Mouse (Mus musculus): ENCODE measurements around the gene Hephl1. TPM values are rescaled to one million over a fixed set of nuclear protein-coding genes. Genes with fewer than 3 reads are reported as not detected.
A peak's percentile ranks its signal among the peaks of the same experiment; 100 is the strongest.

Hephl1 gene
- polyA plus RNA-seq, 1 experiment from 2014 or later, result not detected

- no peak overlapping the region for H3K27ac ChIP-seq (replicated peaks)
- no peak for DNase-seq (ENCODE audit: low spot score)
- 49% methylated on average over 8 of the region's 8 CpGs for whole genome bisulfite sequencing
- H3K4me1 ChIP-seq (replicated peaks; ENCODE audit: control insufficient read depth, insufficient read depth), result no peaks in the 10 kb centered on the region
- H3K4me2 ChIP-seq (replicated peaks; ENCODE audit: low read depth), result no peak overlapping the region
- no peaks in the 10 kb centered on the region for H3K36me3 ChIP-seq (ENCODE audit: control insufficient read depth, insufficient read depth, low read length)
- TF ChIP-seq EP300 (optimal IDR thresholded peaks at IDR 0.05), result no peak
- no peak for TF ChIP-seq CTCF (IDR thresholded peaks at IDR 0.05; ENCODE audit: low read depth)
- no peaks in the 10 kb centered on the region for H3K9me3 ChIP-seq (ENCODE audit: control insufficient read depth, low read length)
- no peak overlapping the region for H3K4me3 ChIP-seq (ENCODE audit: low read depth, low read length)
- H3K27me3 ChIP-seq (ENCODE audit: control insufficient read depth, insufficient read depth, low read length), result no peaks in the 10 kb centered on the region
- ATAC-seq (ENCODE audit: low FRiP score, low TSS enrichment), result no peak
- no peak overlapping the region for H3K9ac ChIP-seq (ENCODE audit: low read length)
Measured at GRCm38 (mm10) chr9:15030771-15031170, 81.1 kb downstream of the Hephl1 start.

GRCm38 (mm10) chr9:15029025-15029727, 82.7 kb downstream of the Hephl1 start:
- no peak overlapping the region for H3K9ac ChIP-seq (ENCODE audit: low read length)
- no peaks in the 10 kb centered on the region for H3K4me1 ChIP-seq (replicated peaks; ENCODE audit: control insufficient read depth, insufficient read depth)
- TF ChIP-seq CTCF (IDR thresholded peaks at IDR 0.05; ENCODE audit: low read depth) (peak; percentile 85), EP300 (optimal IDR thresholded peaks at IDR 0.05) (no peak)
- H3K27ac ChIP-seq (replicated peaks), result no peak overlapping the region
- ATAC-seq (ENCODE audit: low FRiP score, low TSS enrichment) (peak; percentile 82), DNase-seq (ENCODE audit: low spot score) (peak; percentile 76)
- H3K4me2 ChIP-seq (replicated peaks; ENCODE audit: low read depth), result no peak overlapping the region
- no peaks in the 10 kb centered on the region for H3K9me3 ChIP-seq (ENCODE audit: control insufficient read depth, low read length)
- H3K4me3 ChIP-seq (ENCODE audit: low read depth, low read length), result no peak overlapping the region
- no peaks in the 10 kb centered on the region for H3K36me3 ChIP-seq (ENCODE audit: control insufficient read depth, insufficient read depth, low read length)
- 51% methylated on average over 5 of the region's 5 CpGs for WGBS
- H3K27me3 ChIP-seq (ENCODE audit: control insufficient read depth, insufficient read depth, low read length), result no peaks in the 10 kb centered on the region

GRCm38 (mm10) chr9:15027725-15028124, 84.2 kb downstream of the Hephl1 start:
- WGBS, result 65% methylated on average over 3 of the region's 3 CpGs
- Histone ChIP-seq H3K4me3 (ENCODE audit: low read depth, low read length) (no peak overlapping the region), H3K4me2 (replicated peaks; ENCODE audit: low read depth) (no peak overlapping the region), H3K27me3 (ENCODE audit: control insufficient read depth, insufficient read depth, low read length) (no peaks in the 10 kb centered on the region), H3K9me3 (ENCODE audit: control insufficient read depth, low read length) (no peaks in the 10 kb centered on the region), H3K4me1 (replicated peaks; ENCODE audit: control insufficient read depth, insufficient read depth) (no peaks in the 10 kb centered on the region), H3K27ac (replicated peaks) (no peak overlapping the region), H3K9ac (ENCODE audit: low read length) (no peak overlapping the region), H3K36me3 (ENCODE audit: control insufficient read depth, insufficient read depth, low read length) (no peaks in the 10 kb centered on the region)
- ATAC-seq (ENCODE audit: low FRiP score, low TSS enrichment), result no peak
- DNase-seq (ENCODE audit: low spot score), result no peak
- TF ChIP-seq CTCF (IDR thresholded peaks at IDR 0.05; ENCODE audit: low read depth), result peak; percentile 45
- TF ChIP-seq EP300 (optimal IDR thresholded peaks at IDR 0.05), result no peak

GRCm38 (mm10) chr9:15023049-15023448, 88.9 kb downstream of the Hephl1 start:
- no peak for ATAC-seq (ENCODE audit: low FRiP score, low TSS enrichment)
- no peaks in the 10 kb centered on the region for H3K4me1 ChIP-seq (replicated peaks; ENCODE audit: control insufficient read depth, insufficient read depth)
- no peak for DNase-seq (ENCODE audit: low spot score)
- H3K27ac ChIP-seq (replicated peaks), result no peak overlapping the region
- no peaks in the 10 kb centered on the region for H3K27me3 ChIP-seq (ENCODE audit: control insufficient read depth, insufficient read depth, low read length)
- no peak overlapping the region for H3K4me3 ChIP-seq (ENCODE audit: low read depth, low read length)
- H3K36me3 ChIP-seq (ENCODE audit: control insufficient read depth, insufficient read depth, low read length), result no peaks in the 10 kb centered on the region
- H3K4me2 ChIP-seq (replicated peaks; ENCODE audit: low read depth), result no peak overlapping the region
- TF ChIP-seq CTCF (IDR thresholded peaks at IDR 0.05; ENCODE audit: low read depth) (no peak), EP300 (optimal IDR thresholded peaks at IDR 0.05) (no peak)
- H3K9ac ChIP-seq (ENCODE audit: low read length), result no peak overlapping the region
- H3K9me3 ChIP-seq (ENCODE audit: control insufficient read depth, low read length), result no peaks in the 10 kb centered on the region
- WGBS, result 94% methylated on average over 1 of the region's 1 CpGs

GRCm38 (mm10) chr9:15021156-15021555, 90.8 kb downstream of the Hephl1 start:
- ATAC-seq (ENCODE audit: low FRiP score, low TSS enrichment), result no peak
- no peaks in the 10 kb centered on the region for H3K36me3 ChIP-seq (ENCODE audit: control insufficient read depth, insufficient read depth, low read length)
- H3K4me3 ChIP-seq (ENCODE audit: low read depth, low read length), result no peak overlapping the region

GRCm38 (mm10) chr9:15020561-15021080, 91.3 kb downstream of the Hephl1 start:
- H3K4me2 ChIP-seq (replicated peaks; ENCODE audit: low read depth), result no peak overlapping the region
- no peaks in the 10 kb centered on the region for H3K27me3 ChIP-seq (ENCODE audit: control insufficient read depth, insufficient read depth, low read length)
- DNase-seq (ENCODE audit: low spot score) (no peak), ATAC-seq (ENCODE audit: low FRiP score, low TSS enrichment) (no peak)
- H3K36me3 ChIP-seq (ENCODE audit: control insufficient read depth, insufficient read depth, low read length), result no peaks in the 10 kb centered on the region
- 91% methylated on average over 5 of the region's 5 CpGs for WGBS
- no peak overlapping the region for H3K4me3 ChIP-seq (ENCODE audit: low read depth, low read length)
- H3K4me1 ChIP-seq (replicated peaks; ENCODE audit: control insufficient read depth, insufficient read depth), result no peaks in the 10 kb centered on the region
- H3K9ac ChIP-seq (ENCODE audit: low read length), result no peak overlapping the region
- no peaks in the 10 kb centered on the region for H3K9me3 ChIP-seq (ENCODE audit: control insufficient read depth, low read length)
- H3K27ac ChIP-seq (replicated peaks), result no peak overlapping the region
- TF ChIP-seq EP300 (optimal IDR thresholded peaks at IDR 0.05), result no peak
- no peak for TF ChIP-seq CTCF (IDR thresholded peaks at IDR 0.05; ENCODE audit: low read depth)

More at GRCm38 (mm10) chr9:15021156-15021555, 90.8 kb downstream of the Hephl1 start:
- no peaks in the 10 kb centered on the region for H3K4me1 ChIP-seq (replicated peaks; ENCODE audit: control insufficient read depth, insufficient read depth)
- H3K4me2 ChIP-seq (replicated peaks; ENCODE audit: low read depth), result no peak overlapping the region
- H3K27ac ChIP-seq (replicated peaks), result no peak overlapping the region
- no peak for DNase-seq (ENCODE audit: low spot score)
- no peak overlapping the region for H3K9ac ChIP-seq (ENCODE audit: low read length)
- no peaks in the 10 kb centered on the region for H3K27me3 ChIP-seq (ENCODE audit: control insufficient read depth, insufficient read depth, low read length)
- no peak for TF ChIP-seq CTCF (IDR thresholded peaks at IDR 0.05; ENCODE audit: low read depth)
- TF ChIP-seq EP300 (optimal IDR thresholded peaks at IDR 0.05), result no peak
- no peaks in the 10 kb centered on the region for H3K9me3 ChIP-seq (ENCODE audit: control insufficient read depth, low read length)
- 84% methylated on average over 9 of the region's 9 CpGs for WGBS
